Mouse (Mus musculus): Measurements from ENCODE around the gene Tas2r136.

Gene Tas2r136

GRCm38 (mm10) chr6:132778062-132778461 is at the start of gene Tas2r136:
Gene Tas2r136 (minus strand): TSS chr6:132778162.
- DNase-seq, result no peak

- no peak for DNase-seq
These were observed 24.6 kb upstream of the Tas2r136 start, which contains the start of gene Tas2r117 for GRCm38 (mm10) chr6:132802518-132802917. Gene Tas2r117 (plus strand): TSS chr6:132802818.

- DNase-seq, result no peak
These were observed 17.4 kb upstream of the Tas2r136 start for GRCm38 (mm10) chr6:132795393-132795792.

- no peak for DNase-seq
These were observed 16.1 kb downstream of the Tas2r136 start, which contains the start of gene Tas2r102 for GRCm38 (mm10) chr6:132761831-132762230. Gene Tas2r102 (plus strand): TSS chr6:132762131.

- no peak for DNase-seq
These were observed 23.5 kb downstream of the Tas2r136 start, which contains the start of gene Tas2r124 for GRCm38 (mm10) chr6:132754430-132754829. Gene Tas2r124 (plus strand): TSS chr6:132754730.

GRCm38 (mm10) chr6:132750206-132750605 is 27.8 kb downstream of the Tas2r136 start:
- no peak for DNase-seq

- DNase-seq, result no peak
These were observed 40.0 kb downstream of the Tas2r136 start, which contains the start of gene Tas2r115 for GRCm38 (mm10) chr6:132737935-132738334. Gene Tas2r115 (minus strand): TSS chr6:132738035.

Data from cerebellum, adult 9-10 months (tissue).